Mouse (Mus musculus) brain, embryonic 14.5 days (tissue): ENCODE results near the gene Rac2.

Experiments used
- CTCF ChIP-seq: fragments of 200-500 bp; IDR thresholded peaks from 2 replicates; pipeline ENCODE4 v1.5.1; 2012; ENCODE audit warnings: inconsistent platforms, mild to moderate bottlenecking, moderate library complexity, borderline replicate concordance; ENCODE audit not compliant: insufficient read depth, insufficient read length; ENCODE audit errors: extremely low read depth
- POLR2A ChIP-seq: fragments of 200-500 bp; IDR thresholded peaks from 2 replicates; pipeline ENCODE4 v1.6.1; 2012; ENCODE audit warnings: mild to moderate bottlenecking, inconsistent platforms, borderline replicate concordance; ENCODE audit not compliant: poor library complexity, insufficient read depth, insufficient read length, severe bottlenecking; ENCODE audit errors: extremely low read depth

DNA sequence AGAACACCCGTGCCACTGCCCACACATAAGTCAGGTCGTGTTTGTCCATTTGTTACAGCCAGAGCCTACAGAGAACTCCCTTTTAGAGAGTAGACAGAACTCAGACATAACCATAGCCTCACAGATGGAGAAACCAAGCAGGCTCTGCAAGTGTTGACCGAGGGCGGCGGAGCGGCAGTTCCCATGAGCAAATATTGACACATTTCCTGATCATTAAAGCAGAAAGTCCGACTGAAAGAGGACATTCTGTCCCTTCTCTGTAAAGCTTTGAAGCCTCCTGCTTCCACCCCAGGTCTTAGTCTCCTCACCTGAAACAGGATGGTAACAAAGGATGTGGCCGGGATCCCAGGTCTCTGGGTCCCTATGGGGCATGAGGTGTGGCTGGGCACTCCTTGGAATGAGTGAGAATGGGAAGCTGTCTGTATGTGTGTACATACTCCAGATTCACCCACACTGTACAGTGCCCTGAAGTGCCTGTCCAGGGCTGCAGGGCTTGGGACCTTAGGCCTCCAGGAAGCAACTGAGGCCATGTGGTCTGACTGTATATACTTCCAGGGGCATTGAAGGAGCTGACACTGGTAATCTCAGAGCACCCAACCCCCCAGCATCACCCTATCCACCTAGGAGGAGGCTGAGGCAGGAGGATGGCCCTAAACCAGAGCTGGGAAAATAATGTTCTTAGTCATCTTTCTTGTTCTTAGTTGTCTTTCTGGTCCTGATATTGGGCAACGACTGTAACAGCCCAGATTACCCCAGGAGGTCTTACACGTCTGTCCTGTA is 39.8 kb downstream of the Rac2 start:
- TF ChIP-seq CTCF, result no peak
- no peak for TF ChIP-seq POLR2A
